Mouse (Mus musculus) kidney, adult 11 months (tissue): ENCODE measurements around the gene Olfr55.
"Not testable (repeated sequence)": the region's sequence is repeated elsewhere in the genome, so short reads cannot be mapped to it uniquely, and the experiment has no call there.

Experiments used
- DNase-seq: peaks from one replicate; pipeline ENCODE4 v3.0.0; 2022

Gene Olfr55

GRCm38 (mm10) chr17:33168147-33168546, at the start of gene Olfr55:
TSS of gene Olfr55 (plus strand) at chr17:33168447.
- not testable (repeated sequence) for DNase-seq

GRCm38 (mm10) chr17:33124546-33124945, 43.7 kb upstream of the Olfr55 start:
- no peak for DNase-seq

DNA sequence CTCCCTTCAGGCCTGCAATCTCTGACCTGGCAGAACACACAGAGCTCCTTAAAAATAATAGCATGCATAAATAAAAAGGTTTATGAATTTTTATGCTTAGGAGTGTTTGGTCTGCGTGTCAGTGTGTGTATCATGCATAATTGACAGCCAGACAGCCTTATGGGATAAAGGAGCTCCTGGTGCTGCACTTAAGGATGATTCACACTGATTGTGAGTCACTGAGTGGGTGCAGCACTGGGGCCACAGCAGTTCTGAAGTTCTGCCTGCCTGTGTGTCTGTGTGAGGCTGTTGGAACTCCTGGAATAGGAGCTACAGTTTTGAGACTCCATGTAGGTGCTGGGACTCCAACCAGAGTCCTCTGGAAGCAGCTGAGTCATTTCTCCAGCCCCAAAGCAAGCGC, 42.0 kb upstream of the Olfr55 start:
- DNase-seq = no peak

- no peak for DNase-seq
Measured at GRCm38 (mm10) chr17:33139261-33139820, 28.9 kb upstream of the Olfr55 start, which contains the start of gene Morc2b. TSS of gene Morc2b (minus strand) at chr17:33139683.

DNA sequence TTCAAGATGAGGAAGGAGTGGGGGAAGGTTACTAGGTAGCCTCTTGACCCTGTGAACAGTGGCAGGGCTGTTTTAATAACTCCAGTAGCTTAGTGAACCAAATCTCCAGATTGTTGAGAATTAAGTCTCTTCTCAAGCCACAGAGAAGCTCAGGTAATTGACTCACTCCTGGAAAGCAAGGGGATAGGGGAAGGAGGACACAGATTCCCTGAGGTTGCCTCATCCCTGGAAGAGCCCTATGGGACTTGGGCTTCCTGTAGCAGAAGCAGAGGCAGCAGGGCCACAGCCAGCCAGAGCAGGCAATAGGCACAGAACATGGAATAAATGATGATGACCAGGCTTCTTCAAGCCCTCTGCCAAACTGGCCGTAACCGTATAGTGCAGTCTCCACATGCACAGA, 22.8 kb downstream of the Olfr55 start, which contains the start of gene Olfr239:
Gene Olfr239, plus strand, starts transcription at position 301 of the 400 bp plus-strand sequence.
- DNase-seq = not testable (repeated sequence)

GRCm38 (mm10) chr17:33221590-33221989, 53.3 kb downstream of the Olfr55 start, which contains the start of gene Olfr1564:
TSS of gene Olfr1564 (minus strand) at chr17:33221690.
- DNase-seq = no peak
